Mouse (Mus musculus) heart, postnatal 10 days (tissue): ENCODE measurements around the gene Cyb5b. TPM values are rescaled to one million over a fixed set of nuclear protein-coding genes. Genes with fewer than 3 reads are reported as not detected.

Source experiments
- DNase-seq, 2 experiments: peaks; one replicate each; pipeline ENCODE4 v3.0.0; 2021
- intact Hi-C: fragments of 180-260 bp; cut with DNase I; formaldehyde crosslinking; loops from one replicate; pipeline ENCODE4 v1.15.1; 2025
- total RNA-seq, 2 experiments: library from RNA; stranded (reverse); gene quantifications; 2 replicates each; pipeline ENCODE4 v1.2.3; 2021

Cyb5b gene
- total RNA-seq, 2 experiments from 2014 or later: 47.0 to 48.9 TPM

DNA sequence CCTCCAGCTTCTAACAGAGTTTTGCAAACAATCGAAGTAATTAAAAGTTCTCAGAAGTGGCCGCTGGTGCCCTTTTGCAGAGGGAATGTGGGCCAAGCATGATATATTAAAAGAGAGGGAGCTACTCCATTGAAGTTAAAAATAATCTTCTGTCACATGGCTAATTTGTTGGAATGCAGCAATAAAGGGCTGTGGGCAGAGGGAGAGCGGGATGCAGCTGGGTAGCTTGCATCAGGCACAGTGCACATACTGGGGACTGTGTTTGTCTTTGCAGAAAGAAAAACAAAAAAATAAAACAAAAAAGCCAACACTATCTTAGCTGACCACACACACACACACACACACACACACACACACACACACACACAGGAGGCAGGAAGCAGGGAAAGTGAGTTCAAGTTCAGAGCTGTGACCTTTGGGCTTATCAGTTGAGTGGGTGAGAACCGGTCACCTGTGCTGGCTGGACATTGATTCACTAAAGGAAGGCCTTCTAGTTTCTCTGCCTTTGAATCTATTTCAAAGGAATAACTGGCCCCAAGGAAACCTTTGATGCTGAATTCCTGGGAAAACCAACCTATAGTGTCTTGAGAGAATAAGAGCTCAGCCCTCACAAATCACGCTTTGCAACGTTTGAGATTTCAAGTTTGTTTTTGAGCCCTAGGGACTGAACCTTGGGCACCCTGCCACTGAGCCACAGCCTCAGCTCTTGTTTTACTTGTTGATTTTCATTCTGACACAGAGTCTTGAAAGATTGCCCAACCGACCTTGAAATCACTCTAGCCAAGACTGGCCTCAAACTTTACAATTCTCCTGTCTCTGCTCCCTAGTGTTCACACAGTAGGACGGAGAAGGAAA is 21.0 kb upstream of the Cyb5b start:
- intact Hi-C loops: no loop called here
- peak; percentile 46 to 57 for DNase-seq

DNA sequence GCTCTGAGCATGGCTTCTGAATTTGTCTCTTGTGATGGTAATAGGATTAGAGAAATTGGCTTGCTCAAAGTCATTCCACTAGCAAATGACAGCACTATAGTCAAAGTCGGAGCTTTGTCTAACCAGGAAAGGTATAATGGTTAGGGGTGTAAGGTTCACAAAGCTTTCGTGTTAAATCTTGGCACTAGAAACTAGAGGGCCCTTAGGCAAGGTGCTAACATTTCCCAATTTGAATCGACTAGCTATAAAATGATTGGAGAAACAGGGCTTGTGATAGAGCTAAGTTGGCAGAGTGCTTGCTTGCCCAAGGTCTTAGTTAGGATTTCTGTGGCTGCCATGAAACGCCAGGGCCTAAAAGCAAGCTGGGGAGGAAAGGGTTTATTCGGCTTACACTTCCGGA is 20.4 kb upstream of the Cyb5b start:
- no peak for DNase-seq
- intact Hi-C loops: no loop called here

DNA sequence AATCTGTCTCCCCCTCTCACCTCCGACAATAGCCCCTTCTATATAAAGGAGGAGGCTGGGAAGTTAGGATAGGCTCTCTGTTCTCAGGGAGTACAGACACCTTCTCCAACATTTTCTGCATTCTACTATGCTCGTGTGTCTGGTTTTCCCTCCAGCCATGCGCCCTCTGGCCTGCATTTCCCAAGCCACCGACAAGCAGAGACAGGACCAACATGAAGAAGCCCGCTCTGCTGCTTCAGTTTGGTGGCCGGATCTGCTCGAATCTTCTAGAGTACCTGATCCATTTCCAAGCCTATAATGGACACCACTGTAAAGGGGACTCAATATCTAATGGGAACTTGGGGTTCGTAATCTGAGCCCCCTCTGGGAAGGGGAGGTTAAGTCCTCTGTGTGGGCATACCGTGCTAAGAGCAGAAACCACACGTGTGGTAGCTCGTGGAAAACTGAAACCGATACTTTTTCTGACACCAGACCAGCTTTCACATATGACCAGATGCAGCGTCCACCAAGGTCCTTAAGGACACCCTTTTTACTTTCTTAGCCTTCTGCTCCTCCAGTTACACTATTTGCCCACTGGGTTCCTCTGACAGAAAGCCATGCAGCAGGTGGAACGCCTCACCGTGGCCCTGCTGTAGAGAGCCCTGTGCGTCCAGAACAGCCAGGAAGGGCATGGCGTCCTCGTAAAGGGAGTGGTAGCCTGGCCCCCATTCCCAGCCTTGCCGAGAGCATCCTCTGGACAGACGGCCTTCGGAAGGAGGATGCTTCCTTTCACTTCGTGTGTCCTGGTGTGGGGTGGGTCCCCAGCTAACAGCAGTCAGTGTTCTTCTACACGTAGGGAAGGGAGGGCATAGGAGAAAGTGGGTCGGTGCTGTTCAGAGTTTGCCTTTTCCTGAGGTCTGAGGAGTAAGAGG is 17.6 kb upstream of the Cyb5b start:
- peak in 1 of 2 experiments; percentile 18 for DNase-seq
- intact Hi-C loops: no loop called here

DNA sequence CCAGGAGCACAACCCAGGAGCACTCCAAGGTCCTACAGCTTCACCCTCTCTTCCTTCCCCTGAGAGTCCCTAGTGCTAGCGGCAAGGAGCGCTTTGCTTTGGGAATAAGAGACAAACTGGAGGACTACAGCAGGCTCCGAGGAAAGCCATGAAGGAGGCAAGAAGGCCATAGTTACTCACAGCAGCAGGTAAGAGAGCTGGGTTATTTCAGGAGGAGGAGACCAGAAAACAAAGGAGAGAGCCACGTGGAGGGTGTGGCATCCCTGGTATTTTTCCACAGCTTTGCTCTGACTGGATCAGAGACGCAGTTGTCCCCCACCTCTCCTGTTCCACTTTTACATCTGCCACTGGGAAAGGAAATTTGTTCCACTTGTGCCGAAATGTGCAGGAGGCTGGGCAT is 16.6 kb upstream of the Cyb5b start:
- intact Hi-C loops: no loop called here
- no peak for DNase-seq

DNA sequence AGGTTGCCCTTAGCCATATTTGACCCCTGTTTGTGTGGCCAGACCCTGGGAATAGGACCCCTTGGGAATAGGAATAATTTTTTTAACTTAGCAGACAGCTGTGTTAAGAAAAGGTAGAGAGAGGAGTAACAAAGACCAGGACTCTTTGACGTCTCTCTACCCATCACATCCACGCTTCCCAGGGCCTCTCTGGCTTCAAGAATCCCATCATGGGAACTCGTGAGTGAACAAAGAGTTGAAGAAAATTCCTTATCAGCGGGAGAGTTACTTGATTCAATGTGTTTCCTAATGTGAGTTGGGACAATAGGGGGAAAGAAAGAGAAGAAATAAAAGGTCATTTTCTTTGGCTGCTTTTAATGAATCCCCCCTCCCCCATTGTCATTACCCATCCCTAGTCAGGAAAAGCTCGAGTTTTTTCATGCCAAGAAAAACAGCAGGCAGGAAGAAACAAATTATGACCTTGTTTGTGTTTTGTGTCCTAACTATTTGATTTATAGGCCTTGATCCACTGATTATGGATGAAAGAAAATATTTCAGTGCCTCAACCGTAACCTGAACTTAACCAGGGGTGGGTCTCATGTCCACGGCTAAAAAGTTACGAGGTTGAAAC is 14.3 kb upstream of the Cyb5b start:
- intact Hi-C loops: no loop called here

DNA sequence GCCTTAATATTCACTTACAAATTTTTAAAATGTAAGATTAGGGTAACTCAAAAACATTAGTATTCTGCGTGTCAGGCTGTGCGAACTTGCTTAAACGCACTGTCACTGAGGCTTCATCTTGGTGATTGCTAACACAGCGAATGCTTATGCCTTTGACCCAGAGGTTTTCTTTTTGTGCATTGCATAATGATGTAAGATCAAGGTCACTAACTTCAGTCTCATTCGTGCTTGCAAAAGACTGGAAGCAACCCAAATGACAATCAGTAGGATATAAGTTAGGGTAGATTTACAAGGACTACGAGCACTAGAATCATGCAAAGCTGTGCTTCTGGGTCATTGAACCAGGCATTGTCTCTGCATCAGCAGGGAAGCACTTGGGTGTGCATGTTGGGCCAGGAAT is 12.8 kb upstream of the Cyb5b start:
- intact Hi-C loops: no loop called here
- no peak for DNase-seq

More for the DNA sequence above, 14.3 kb upstream of the Cyb5b start:
- DNase-seq: no peak

DNA sequence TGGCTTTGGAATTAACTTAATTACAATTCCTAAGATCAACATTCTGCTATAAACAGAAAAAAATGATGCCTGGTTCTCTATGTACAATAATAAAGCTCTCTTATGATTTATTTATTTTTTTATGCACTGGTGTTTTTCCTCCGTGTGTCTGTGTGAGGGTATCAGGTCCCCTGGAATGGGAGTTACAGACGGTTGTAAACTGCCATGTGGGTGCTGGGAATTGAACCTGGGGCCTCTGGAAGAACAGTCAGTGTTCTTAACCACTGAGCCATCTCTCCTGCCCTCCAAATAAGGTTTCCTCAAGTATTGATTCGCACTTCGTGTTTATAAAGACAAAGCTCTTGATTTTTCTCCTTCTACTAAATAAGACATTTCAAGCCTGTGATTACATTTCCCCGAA is 12.1 kb upstream of the Cyb5b start:
- DNase-seq: no peak
- intact Hi-C loops: no loop called here

DNA sequence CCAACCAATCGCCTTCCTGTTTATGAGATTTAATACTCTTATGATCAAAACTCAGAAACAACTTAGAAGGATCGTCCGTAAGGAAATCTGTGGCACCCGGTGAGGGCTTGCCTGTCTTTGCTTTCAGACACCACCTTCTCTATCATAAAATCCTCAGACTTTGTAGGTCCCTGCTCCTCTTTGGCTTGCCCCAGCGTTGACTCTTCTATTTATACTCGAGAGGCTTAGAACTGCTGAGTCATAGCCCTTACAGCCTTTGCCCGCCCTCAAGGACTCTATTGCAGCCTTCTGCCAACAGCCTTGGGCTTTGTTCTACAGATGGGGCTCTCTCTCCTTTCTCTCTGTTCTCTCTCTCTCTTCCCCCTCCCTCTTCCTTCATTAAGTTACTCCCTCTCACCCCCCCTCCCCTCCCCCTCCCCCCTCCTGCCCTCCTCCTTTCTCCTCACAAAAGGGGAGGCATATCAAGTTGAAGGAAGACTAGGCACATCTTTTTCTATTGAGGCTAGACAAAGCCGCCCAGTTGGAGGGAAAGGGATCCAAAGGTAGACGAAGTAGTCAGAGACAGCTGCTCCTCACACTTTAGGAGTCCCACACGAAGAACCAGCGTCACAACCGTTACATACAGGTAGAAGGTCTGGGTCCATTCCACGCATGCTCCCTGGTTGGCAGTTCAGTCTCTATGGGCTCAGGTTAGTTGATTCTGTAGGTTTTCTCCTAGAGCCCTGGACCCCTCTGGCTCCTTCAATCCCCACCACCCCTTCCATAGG is 10.6 kb upstream of the Cyb5b start:
- peak; percentile 69 to 72 for DNase-seq
- intact Hi-C loops: no loop called here

DNA sequence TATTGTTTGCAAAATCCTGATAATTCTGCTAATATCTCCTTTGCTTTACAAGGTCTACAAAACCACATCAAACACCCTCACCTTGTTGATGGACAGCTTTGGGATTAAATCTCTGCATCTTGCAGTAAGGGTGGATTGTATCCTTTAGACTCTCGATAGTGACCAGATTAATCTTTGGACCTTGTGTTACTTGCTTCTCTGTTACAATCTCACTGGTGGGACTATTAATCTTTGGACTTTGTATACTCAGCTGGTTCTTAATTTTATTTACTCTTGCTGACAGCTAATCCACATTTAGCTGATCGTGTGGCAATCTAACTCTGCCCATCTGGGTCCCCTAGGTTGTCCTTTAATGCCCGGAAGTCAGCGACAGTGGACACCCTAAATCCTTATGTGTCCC is 7.9 kb upstream of the Cyb5b start:
- DNase-seq: no peak
- intact Hi-C loops: no loop called here

DNA sequence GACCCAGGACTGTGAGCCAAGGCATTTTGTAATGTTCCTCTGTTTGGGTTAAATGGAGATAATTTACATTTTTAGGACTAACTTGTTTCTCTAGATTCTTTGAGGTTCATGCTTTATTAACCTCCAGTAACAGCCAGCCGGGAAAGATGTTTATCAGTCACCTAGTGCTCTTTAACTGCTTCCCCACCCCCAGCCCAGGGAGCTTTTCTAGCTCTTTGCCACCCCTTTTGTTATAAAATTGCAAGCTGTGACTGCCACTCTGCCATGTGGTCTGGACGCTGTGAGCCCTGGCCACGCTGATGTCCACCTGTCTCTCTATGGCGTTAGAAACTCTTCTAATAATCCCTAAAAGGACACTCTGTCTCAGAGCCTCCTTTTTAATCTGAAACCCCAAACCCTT is 6.9 kb upstream of the Cyb5b start:
- no peak for DNase-seq
- intact Hi-C loops: no loop called here

DNA sequence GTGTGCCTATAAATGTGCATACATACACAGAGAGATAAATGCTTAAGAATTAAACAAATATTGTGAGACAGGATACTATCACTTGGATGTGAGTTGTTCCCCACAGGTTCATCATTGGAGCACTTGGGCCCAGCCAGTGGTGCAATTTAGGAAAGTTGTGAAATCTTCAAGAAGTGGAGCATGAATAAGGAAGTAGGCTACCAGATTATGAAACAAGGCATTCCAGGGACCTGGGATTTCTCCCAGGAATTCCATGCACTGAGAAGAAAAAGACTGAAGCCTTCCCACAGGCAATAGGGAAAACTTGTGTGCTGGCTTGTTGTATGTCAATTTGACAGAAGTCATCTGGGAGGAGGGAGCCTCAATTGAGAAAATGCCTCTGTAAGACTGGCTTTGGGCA is 4.3 kb upstream of the Cyb5b start:
- DNase-seq: peak in 1 of 2 experiments; percentile 22
- intact Hi-C loops: no loop called here

DNA sequence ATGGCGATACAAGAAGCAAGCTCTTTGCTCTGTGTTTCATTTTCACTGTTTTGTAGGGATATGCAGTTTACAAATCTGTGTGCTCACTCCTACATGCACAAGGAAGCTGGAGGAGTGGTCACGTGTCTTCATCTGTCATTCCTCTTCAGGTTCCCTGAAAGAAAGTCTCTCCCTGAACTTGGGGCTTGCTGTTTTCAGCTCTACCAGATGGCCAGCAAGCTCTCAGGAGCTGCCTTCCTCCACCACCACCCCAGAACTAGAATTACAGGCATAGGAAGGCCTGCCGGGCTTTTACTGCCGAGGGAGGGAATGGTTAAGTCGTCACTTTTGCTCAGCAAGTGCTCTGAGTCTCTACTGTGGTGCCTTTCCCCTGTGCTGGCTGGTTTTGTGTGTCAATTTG is 1.6 kb upstream of the Cyb5b start:
- no peak for DNase-seq
- intact Hi-C loops: no loop called here

DNA sequence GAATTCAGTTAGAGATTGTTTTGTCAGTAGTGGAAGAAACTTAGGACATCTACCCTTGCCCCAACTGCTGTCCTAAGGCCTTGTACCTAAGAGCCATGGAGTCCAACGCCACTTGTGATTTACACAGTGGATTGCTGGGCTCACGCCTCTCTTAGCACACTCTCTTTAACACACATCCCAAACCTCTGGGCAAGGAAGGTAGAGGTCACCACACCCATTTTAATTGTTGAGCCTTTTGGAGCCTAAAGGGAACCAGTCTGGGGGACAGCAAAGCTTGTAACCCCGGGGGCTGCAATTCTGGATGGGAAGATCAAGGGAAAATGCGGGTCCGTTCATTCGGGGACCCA is 410 bp upstream of the Cyb5b start:
- no peak for DNase-seq
- intact Hi-C loops: no loop called here

DNA sequence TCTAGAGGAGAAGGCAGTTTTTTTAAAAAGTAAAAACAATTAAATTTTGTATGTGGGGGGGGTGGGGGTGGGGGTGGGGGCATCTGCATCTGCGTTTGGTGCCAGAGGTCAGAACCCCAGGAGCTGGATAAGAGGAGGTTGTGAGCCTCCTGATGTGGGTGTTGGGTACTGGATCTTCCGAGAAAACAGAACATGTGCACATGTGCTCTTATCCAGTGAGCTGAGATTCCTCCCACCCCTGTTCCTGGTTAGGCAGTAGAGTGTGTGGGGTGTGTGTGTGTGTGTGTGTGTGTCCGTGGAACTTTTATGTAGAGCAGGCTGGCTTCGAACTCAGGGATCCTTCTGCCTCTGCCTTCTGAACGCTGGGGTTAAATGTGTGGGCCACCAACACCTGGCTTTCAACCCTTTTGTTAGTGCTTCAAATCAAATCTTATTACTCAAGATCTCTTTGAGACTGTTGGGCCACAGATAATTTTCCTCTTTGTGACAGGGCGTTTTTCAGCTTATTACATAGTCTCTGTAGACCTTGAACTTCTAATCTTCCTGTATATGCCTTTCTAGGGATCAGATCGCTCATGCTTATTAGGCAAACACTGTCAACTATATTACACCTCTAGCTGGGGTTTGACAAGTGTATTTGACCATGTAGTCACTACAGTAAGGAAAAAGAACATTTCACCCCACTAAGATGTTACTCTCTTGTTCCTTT is 926 bp downstream of the Cyb5b start:
- no peak for DNase-seq
- intact Hi-C loops: no loop called here

DNA sequence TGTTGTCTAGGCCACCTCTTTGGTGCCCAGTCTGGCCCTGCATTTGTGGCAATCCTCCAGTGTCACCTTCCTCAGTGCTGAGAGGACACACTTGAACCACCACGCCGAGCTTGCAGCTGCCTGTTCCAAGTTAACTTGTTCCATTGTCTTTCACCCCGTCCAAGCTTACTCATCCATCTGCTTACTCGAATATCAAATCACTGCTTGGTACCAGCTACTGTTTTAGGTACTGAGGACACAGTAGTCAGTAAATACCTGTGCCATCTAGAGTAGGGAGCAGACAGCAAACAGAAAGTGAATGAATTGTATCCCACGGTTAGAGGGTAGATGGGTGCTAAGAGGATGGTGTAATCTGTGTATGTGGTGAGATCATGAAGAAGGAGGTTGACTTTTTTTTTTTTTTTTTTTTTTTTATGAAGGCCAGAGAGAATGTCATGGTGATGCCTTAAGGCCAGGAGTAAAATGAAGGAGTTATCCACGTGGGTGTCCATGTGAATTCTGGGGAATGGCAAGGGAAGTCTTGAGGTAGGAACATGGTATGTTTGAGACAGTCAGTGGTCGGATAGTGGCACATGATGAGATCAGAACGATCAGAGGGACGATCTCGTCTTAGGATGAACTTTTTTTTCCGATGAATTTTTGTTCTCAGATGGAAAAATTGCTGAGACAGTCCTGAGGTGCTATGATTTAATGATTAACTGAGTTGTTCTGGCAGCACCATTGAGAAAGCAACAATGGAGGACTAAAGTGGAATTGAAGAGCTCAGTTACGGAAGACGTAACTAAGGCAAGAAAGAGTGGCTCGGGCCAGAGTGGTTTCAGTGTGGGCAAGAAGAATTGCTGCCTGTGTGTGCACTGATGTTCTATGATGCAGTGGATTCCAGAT is 3.1 kb downstream of the Cyb5b start:
- DNase-seq: no peak
- intact Hi-C loops: no loop called here

DNA sequence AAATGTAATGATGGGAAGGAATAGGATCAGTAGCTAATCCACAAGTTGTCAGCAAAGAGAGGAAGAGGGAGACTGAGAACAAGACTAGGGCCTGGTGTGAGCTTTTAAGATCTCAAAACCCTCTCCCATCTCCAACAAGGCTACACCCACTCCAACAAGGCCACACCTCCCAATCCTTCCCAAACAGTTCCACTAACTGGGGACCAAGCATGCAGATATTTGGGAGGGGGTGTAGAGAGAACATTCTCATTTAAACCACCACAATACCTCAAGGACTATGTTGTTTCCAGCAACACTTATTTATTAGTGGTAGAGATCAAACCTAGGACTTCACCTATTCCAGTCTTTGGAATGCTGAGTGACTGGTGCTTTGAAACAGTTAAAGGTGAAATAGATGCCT is 6.4 kb downstream of the Cyb5b start:
- no peak for DNase-seq
- intact Hi-C loops: no loop called here

DNA sequence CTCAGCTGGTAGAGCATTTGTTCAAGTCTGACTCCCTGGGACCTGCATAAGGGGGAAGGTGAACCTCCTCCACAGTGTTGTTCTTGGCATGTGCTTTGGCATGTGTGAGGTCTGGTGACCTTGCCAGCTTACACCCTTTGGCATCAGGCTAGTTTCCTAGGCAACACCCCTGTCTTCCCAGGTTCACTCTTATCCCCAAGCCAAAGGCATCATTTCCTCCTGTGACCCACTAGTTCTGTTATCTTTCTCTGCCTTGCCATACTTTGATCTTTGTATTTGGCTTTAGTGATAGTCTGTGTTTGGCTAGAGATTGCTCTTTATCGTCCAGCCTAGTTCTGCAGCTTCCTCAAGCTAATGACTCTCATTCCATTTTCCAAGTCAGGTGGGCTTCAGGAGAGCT is 7.4 kb downstream of the Cyb5b start:
- intact Hi-C loops: no loop called here
- no peak for DNase-seq

DNA sequence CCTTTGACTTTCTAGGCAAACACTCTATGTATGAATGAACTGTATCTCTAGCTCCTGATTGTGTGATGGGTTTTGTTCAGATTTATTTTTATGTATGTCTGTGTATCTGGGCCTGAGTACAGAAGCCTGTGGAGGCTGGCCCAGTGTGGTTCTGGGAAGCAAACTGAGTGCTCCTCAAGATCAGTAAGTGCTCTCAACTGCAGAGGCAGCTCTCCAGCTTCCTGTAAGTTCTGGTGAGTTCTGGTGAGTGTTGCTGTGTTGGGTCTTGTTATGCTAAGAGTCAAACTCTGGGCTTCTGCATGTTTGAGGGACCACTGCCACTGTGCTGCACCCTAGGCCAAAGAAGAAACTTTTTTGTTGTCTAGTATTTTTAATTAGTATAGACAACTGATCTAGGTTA is 8.4 kb downstream of the Cyb5b start:
- intact Hi-C loops: no loop called here
- no peak for DNase-seq

DNA sequence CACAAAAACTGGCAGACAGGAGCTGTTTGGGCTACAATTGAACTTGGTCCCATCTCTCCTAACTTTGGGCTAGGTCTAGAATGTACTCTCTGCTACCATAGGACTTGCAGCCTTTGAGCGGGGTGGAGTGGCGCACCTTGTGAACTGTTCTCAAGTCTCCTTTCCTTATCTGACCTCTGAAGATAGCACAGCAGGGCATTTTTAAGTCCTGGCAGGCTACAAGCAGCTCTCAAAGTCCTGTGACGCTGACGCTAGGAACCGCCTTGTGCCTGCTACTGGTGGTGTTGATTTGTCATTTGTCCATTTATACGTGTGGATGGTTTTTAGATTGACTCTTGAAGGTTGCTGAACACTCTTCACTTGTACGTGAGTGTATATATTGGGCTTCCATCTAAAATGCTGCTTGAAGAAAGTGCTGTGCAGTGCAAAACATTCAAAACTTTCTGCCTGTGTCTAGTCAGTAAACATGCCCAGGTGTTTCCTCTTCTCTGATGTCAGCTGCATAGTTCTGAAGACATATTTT is 13.9 kb downstream of the Cyb5b start:
- DNase-seq: no peak
- intact Hi-C loops: no loop called here
